Mouse (Mus musculus) liver, embryonic 12.5 days (tissue): ENCODE measurements at regions not wholly inside any gene's neighbourhood (a gene's known extent, or its start where the extent isn't known, plus 50 kb on each side); places are given as distances from the start of the nearest gene placed in this dataset.

Experiments
- ATAC-seq: fragments of 200-750 bp; cut with Nextera tagmentation; 2 replicates; pipeline ENCODE4 v1.8.0; 2017; ENCODE audit warnings: moderate number of reproducible peaks, mild to moderate bottlenecking, moderate library complexity
- H3K27ac ChIP-seq: fragments of 300-500 bp; sonication (generic); 2 replicates; pipeline ENCODE4 v1.5.1; 2016; ENCODE audit warnings: mild to moderate bottlenecking
- H3K27me3 ChIP-seq: fragments of 300-500 bp; sonication (generic); replicated peaks from 2 replicates; pipeline ENCODE4 v1.6.1; 2016; ENCODE audit warnings: mild to moderate bottlenecking, moderate library complexity
- H3K36me3 ChIP-seq: fragments of 300-500 bp; sonication (generic); 2 replicates; pipeline ENCODE4 v1.6.1; 2016; ENCODE audit warnings: mild to moderate bottlenecking, moderate library complexity
- H3K4me1 ChIP-seq: fragments of 300-500 bp; sonication (generic); 2 replicates; pipeline ENCODE4 v1.6.1; 2016
- H3K4me2 ChIP-seq: fragments of 300-500 bp; sonication (generic); 2 replicates; pipeline ENCODE4 v1.6.1; 2016; ENCODE audit warnings: mild to moderate bottlenecking, moderate library complexity
- H3K4me3 ChIP-seq: fragments of 300-500 bp; sonication (generic); 2 replicates; pipeline ENCODE4 v1.5.1; 2016; ENCODE audit warnings: mild to moderate bottlenecking, moderate library complexity
- H3K9ac ChIP-seq: fragments of 300-500 bp; sonication (generic); 2 replicates; pipeline ENCODE4 v1.6.1; 2016; ENCODE audit warnings: mild to moderate bottlenecking, moderate library complexity
- H3K9me3 ChIP-seq: fragments of 300-500 bp; sonication (generic); replicated peaks from 2 replicates; pipeline ENCODE4 v1.6.1; 2016; ENCODE audit warnings: mild to moderate bottlenecking, moderate library complexity
- WGBS: fragments of 180-500 bp; shearing (Covaris S2); methylation state at CpG from one replicate; pipeline ENCODE4 v1.1.7; 2016; ENCODE audit not compliant: insufficient replicate concordance; 5-methylcytosine and 5-hydroxymethylcytosine counted together

- no peak overlapping the region for H3K9ac ChIP-seq
- H3K27me3 ChIP-seq = peaks cover 65% of the 10 kb centered on the region
- peaks cover 13% of the 10 kb centered on the region; the same call in 1 of the 2 replicates for H3K4me1 ChIP-seq
- H3K4me3 ChIP-seq = no peak overlapping the region
- no peak for ATAC-seq
- whole genome bisulfite sequencing = 63% methylated on average over 4 of the region's 4 CpGs
- H3K4me2 ChIP-seq = no peak overlapping the region
- no peak overlapping the region for H3K27ac ChIP-seq
- no peaks in the 10 kb centered on the region for H3K36me3 ChIP-seq
- no peaks in the 10 kb centered on the region for H3K9me3 ChIP-seq
These were observed 52.1 kb upstream of the Kdm7a start for GRCm38 (mm10) chr6:39258656-39259055.

- H3K9ac ChIP-seq = no peak overlapping the region
- no peak for ATAC-seq
- peak overlapping the region; percentile 63; the same call in 1 of the 2 replicates for H3K4me2 ChIP-seq
- peaks cover 13% of the 10 kb centered on the region; the same call in 1 of the 2 replicates for H3K4me1 ChIP-seq
- WGBS = 44% methylated on average over 7 of the region's 7 CpGs
- H3K4me3 ChIP-seq = no peak overlapping the region
- no peaks in the 10 kb centered on the region for H3K36me3 ChIP-seq
- H3K9me3 ChIP-seq = no peaks in the 10 kb centered on the region
- H3K27me3 ChIP-seq = peaks cover 65% of the 10 kb centered on the region
- H3K27ac ChIP-seq = no peak overlapping the region
These were observed 51.2 kb upstream of the Kdm7a start for GRCm38 (mm10) chr6:39257667-39258395.

GRCm38 (mm10) chr6:39257111-39257571 lies 50.6 kb upstream of the Kdm7a start:
- peaks cover 13% of the 10 kb centered on the region; the same call in 1 of the 2 replicates for H3K4me1 ChIP-seq
- no peak overlapping the region for H3K9ac ChIP-seq
- ATAC-seq = no peak
- H3K4me3 ChIP-seq = peak overlapping the region; percentile 47
- peak overlapping the region; percentile 63 for H3K4me2 ChIP-seq
- 2% methylated on average over 18 of the region's 18 CpGs for WGBS
- no peaks in the 10 kb centered on the region for H3K9me3 ChIP-seq
- H3K27me3 ChIP-seq = peaks cover 65% of the 10 kb centered on the region
- no peak overlapping the region for H3K27ac ChIP-seq
- H3K36me3 ChIP-seq = no peaks in the 10 kb centered on the region

GRCm38 (mm10) chr6:39256304-39257103 lies 49.9 kb upstream of the Kdm7a start:
- Histone ChIP-seq H3K27me3 (peaks cover 60% of the 10 kb centered on the region), H3K27ac (no peak overlapping the region), H3K4me1 (peaks cover 13% of the 10 kb centered on the region; the same call in 1 of the 2 replicates), H3K4me3 (peak overlapping the region; percentile 47), H3K36me3 (no peaks in the 10 kb centered on the region), H3K9ac (no peak overlapping the region), H3K4me2 (peak overlapping the region; percentile 63), H3K9me3 (no peaks in the 10 kb centered on the region)
- peak; percentile 18; the same call in 1 of the 2 replicates for ATAC-seq
- 4% methylated on average over 47 of the region's 48 CpGs for WGBS
